In genomic region chr7:58584241-58584820, GRCm38 (mm10) we compare ENCODE assay signal across 9 mouse cellular contexts.
DNase-seq lines count a peak whose midpoint lies in the region; ATAC-seq and TF ChIP-seq lines count a peak whose summit lies in the region.
"Had no signal": no experiment of that assay in that cellular context is flagged by ENCODE, and none has a peak within 500 bp of the region (broad histone marks: within the 10 kb centered on the region; RNA-seq: fewer than 3 reads in every experiment).

No protein-coding gene starts in this region.

- no peak overlapping the region for H3K27ac ChIP-seq in MEL (ENCODE audit: control insufficient read depth, low read depth, low read length)
- no peak overlapping the region for H3K27ac ChIP-seq in embryonic facial prominence, embryonic 14.5 days (replicated peaks; ENCODE audit: low read depth, low read length)
- no peak overlapping the region for H3K27ac ChIP-seq in hindbrain, embryonic 12.5 days
- H3K27ac ChIP-seq: stomach, embryonic 15.5 days had no signal

- no peaks in the 10 kb centered on the region for H3K79me2 ChIP-seq in MEL (ENCODE audit: control insufficient read depth, insufficient read depth, low read length, poor library complexity)

- no peak for ATAC-seq in embryonic facial prominence, embryonic 14.5 days (ENCODE audit: low read depth)
- peak; percentile 67 for ATAC-seq in hindbrain, embryonic 12.5 days (ENCODE audit: low FRiP score)

- no peak for TF ChIP-seq POLR2A in MEL (IDR thresholded peaks at IDR 0.05; ENCODE audit: control insufficient read depth in 1 of 2, insufficient read depth in 1 of 2, low read depth in 1 of 2, low read length in 2 of 2, poor library complexity in 1 of 2)

- peak; percentile 24 to 49 (median 35); a peak in 5 of 6 replicates for TF ChIP-seq CTCF in MEL (IDR thresholded peaks at IDR 0.05 in 2 of 3, conservative IDR thresholded peaks at IDR 0.05 in 1 of 3; ENCODE audit: control insufficient read depth in 1 of 3, insufficient read depth in 1 of 3, low read depth in 2 of 3, low read length in 3 of 3, poor library complexity in 1 of 3, severe bottlenecking in 1 of 3)

- H3K36me3 ChIP-seq in MEL (ENCODE audit: control insufficient read depth in 1 of 2, insufficient read depth in 2 of 2, low read length in 2 of 2) = no peaks in the 10 kb centered on the region
- no peaks in the 10 kb centered on the region for H3K36me3 ChIP-seq in embryonic facial prominence, embryonic 14.5 days (ENCODE audit: control insufficient read depth, insufficient read depth, low read length)
- no peaks in the 10 kb centered on the region for H3K36me3 ChIP-seq in hindbrain, embryonic 12.5 days
- H3K36me3 ChIP-seq: stomach, embryonic 15.5 days had no signal

- no peak for TF ChIP-seq EP300 in MEL (IDR thresholded peaks at IDR 0.05; ENCODE audit: low read depth in 1 of 2, low read length in 2 of 2)

- no peaks in the 10 kb centered on the region for H3K9me3 ChIP-seq in MEL (replicated peaks; ENCODE audit: insufficient read depth, low read length)
- no peaks in the 10 kb centered on the region for H3K9me3 ChIP-seq in embryonic facial prominence, embryonic 14.5 days (ENCODE audit: control insufficient read depth, low read length)
- H3K9me3 ChIP-seq in hindbrain, embryonic 12.5 days (replicated peaks) = no peaks in the 10 kb centered on the region
- H3K9me3 ChIP-seq: stomach, embryonic 15.5 days had no signal

- DNase-seq in MEL (ENCODE audit: low read depth, low spot score) (peak; percentile 2), MN1 (ENCODE audit: low spot score) (no peak)
- DNase-seq in adrenal gland, postnatal 36 days = peak; percentile 59 to 81
- peak; percentile 54 for DNase-seq in embryonic facial prominence, embryonic 14.5 days (ENCODE audit: low spot score)
- peak; percentile 25 to 55 for DNase-seq in layer of hippocampus, postnatal 14 days (ENCODE audit: low spot score in 2 of 2)
- peak; percentile 56 for DNase-seq in mesoderm, embryonic 11.5 days (ENCODE audit: low read depth, low spot score)
- DNase-seq in right cerebral cortex, postnatal 4 days = peak; percentile 47

- H3K4me2 ChIP-seq in embryonic facial prominence, embryonic 14.5 days (ENCODE audit: low read depth, low read length) = no peak overlapping the region
- H3K4me2 ChIP-seq in hindbrain, embryonic 12.5 days (replicated peaks) = no peak overlapping the region
- H3K4me2 ChIP-seq: stomach, embryonic 15.5 days had no signal

- H3K9ac ChIP-seq in MEL (ENCODE audit: control insufficient read depth, low read depth, low read length, poor library complexity, severe bottlenecking) = no peak overlapping the region
- H3K9ac ChIP-seq in embryonic facial prominence, embryonic 14.5 days (ENCODE audit: low read depth, low read length) = no peak overlapping the region
- H3K9ac ChIP-seq in hindbrain, embryonic 12.5 days = no peak overlapping the region
- H3K9ac ChIP-seq: stomach, embryonic 15.5 days had no signal

- WGBS in embryonic facial prominence, embryonic 14.5 days = 20% methylated on average over 4 of the region's 4 CpGs
- 24% methylated on average over 4 of the region's 4 CpGs for WGBS in hindbrain, embryonic 12.5 days

- no peaks in the 10 kb centered on the region for H3K27me3 ChIP-seq in MEL (ENCODE audit: control insufficient read depth in 1 of 2, insufficient read depth in 2 of 2, low read length in 2 of 2)
- no peaks in the 10 kb centered on the region for H3K27me3 ChIP-seq in embryonic facial prominence, embryonic 14.5 days (replicated peaks; ENCODE audit: control insufficient read depth, insufficient read depth, low read length)
- no peaks in the 10 kb centered on the region for H3K27me3 ChIP-seq in hindbrain, embryonic 12.5 days
- H3K27me3 ChIP-seq: stomach, embryonic 15.5 days had no signal

- no peaks in the 10 kb centered on the region for H3K4me1 ChIP-seq in MEL (ENCODE audit: control insufficient read depth in 1 of 2, insufficient read depth in 2 of 2, low read length in 2 of 2)
- H3K4me1 ChIP-seq in embryonic facial prominence, embryonic 14.5 days (ENCODE audit: control insufficient read depth, insufficient read depth, low read length) = no peaks in the 10 kb centered on the region
- no peaks in the 10 kb centered on the region for H3K4me1 ChIP-seq in hindbrain, embryonic 12.5 days
- H3K4me1 ChIP-seq: stomach, embryonic 15.5 days had no signal

- no peak overlapping the region for H3K4me3 ChIP-seq in MEL (ENCODE audit: control insufficient read depth in 1 of 2, insufficient read depth in 1 of 2, low read depth in 2 of 2, low read length in 2 of 2)
- no peak overlapping the region for H3K4me3 ChIP-seq in embryonic facial prominence, embryonic 14.5 days (ENCODE audit: low read depth, low read length)
- H3K4me3 ChIP-seq in hindbrain, embryonic 12.5 days = no peak overlapping the region
- H3K4me3 ChIP-seq: stomach, embryonic 15.5 days had no signal

- TF ChIP-seq RAD21 in MEL (IDR thresholded peaks at IDR 0.05; ENCODE audit: low read depth, low read length) = peak; percentile 36

TF ChIP-seq in MEL, 35 proteins besides CTCF, POLR2A, EP300 and RAD21:
- TF ChIP-seq MAFK (IDR thresholded peaks at IDR 0.05; ENCODE audit: borderline replicate concordance, low read depth, low read length) = no peak
- peak; percentile 22; the same call in 1 of the 2 replicates for TF ChIP-seq SMC3 (IDR thresholded peaks at IDR 0.05; ENCODE audit: low read depth, low read length)
TF ChIP-seq in MEL: peak in this region for 1.
